Mouse (Mus musculus) CH12.LX (cell line): ENCODE results near the gene Pde1a.

Experiments used
- CTCF ChIP-seq, 2 experiments: IDR thresholded peaks in 1 of 2; conservative IDR thresholded peaks in 1 of 2; 2 replicates each; pipeline ENCODE4 v1.5.1; 2011 to 2012; ENCODE audit warnings: low read depth in 2 of 2, low read length in 2 of 2, improper control_type of control experiment in 1 of 2, inconsistent platforms in 1 of 2, mild to moderate bottlenecking in 1 of 2, moderate library complexity in 1 of 2
- EP300 ChIP-seq: IDR thresholded peaks from 2 replicates; pipeline ENCODE4 v1.6.1; 2011; ENCODE audit warnings: low read length, improper control_type of control experiment
- MAX ChIP-seq: IDR thresholded peaks from 2 replicates; pipeline ENCODE4 v1.6.1; 2011; ENCODE audit warnings: low read length, improper control_type of control experiment
- USF1 ChIP-seq: IDR thresholded peaks from 2 replicates; pipeline ENCODE4 v1.6.1; 2014; ENCODE audit warnings: low read depth, mild to moderate bottlenecking, inconsistent platforms, low read length, improper control_type of control experiment

GRCm38 (mm10) chr2:79966086-79966485 is 163.2 kb downstream of the Pde1a start:
- no peak for TF ChIP-seq USF1
- no peak for TF ChIP-seq CTCF (conservative IDR thresholded peaks at IDR 0.05 in 1 of 2, IDR thresholded peaks at IDR 0.05 in 1 of 2; ENCODE audit: low read depth in 2 of 2, low read length in 2 of 2)
- TF ChIP-seq EP300, result no peak
- no peak for TF ChIP-seq MAX
